Mouse (Mus musculus) retina, adult 2 months (tissue): Measurements from ENCODE around the gene Mthfr.

Experiments used
- DNase-seq: peaks from one replicate; pipeline ENCODE4 v3.0.0-alpha.2; 2012; ENCODE audit warnings: low read depth, low spot score

Mthfr gene

GRCm38 (mm10) chr4:148038600-148039253, at the start of gene Mthfr, which contains the start of gene Clcn6:
TSS of gene Mthfr (plus strand) at chr4:148039077.
TSS of gene Clcn6 (minus strand) at chr4:148038821.
- peak; percentile 96 for DNase-seq

- DNase-seq: no peak
These were observed 45.2 kb upstream of the Mthfr start for GRCm38 (mm10) chr4:147993571-147994095.

- DNase-seq: no peak
These were observed 43.6 kb upstream of the Mthfr start for GRCm38 (mm10) chr4:147995311-147995710.

GRCm38 (mm10) chr4:148000202-148000772, 38.6 kb upstream of the Mthfr start, which contains the start of gene Nppa:
TSS of gene Nppa (plus strand) at chr4:148000722.
- no peak for DNase-seq

GRCm38 (mm10) chr4:148001013-148001789, 37.7 kb upstream of the Mthfr start:
- DNase-seq: no peak

GRCm38 (mm10) chr4:148001866-148002265, 37.0 kb upstream of the Mthfr start:
- no peak for DNase-seq

- no peak for DNase-seq
These were observed 34.5 kb upstream of the Mthfr start for GRCm38 (mm10) chr4:148004361-148004760.

- peak; percentile 11 for DNase-seq
These were observed 30.5 kb upstream of the Mthfr start for GRCm38 (mm10) chr4:148008412-148008811.

- DNase-seq: no peak
These were observed 29.2 kb upstream of the Mthfr start for GRCm38 (mm10) chr4:148009641-148010040.

- DNase-seq: no peak
These were observed 27.5 kb upstream of the Mthfr start for GRCm38 (mm10) chr4:148011332-148011731.

GRCm38 (mm10) chr4:148012216-148012615, 26.7 kb upstream of the Mthfr start:
- DNase-seq: no peak

GRCm38 (mm10) chr4:148015418-148015817, 23.5 kb upstream of the Mthfr start:
- DNase-seq: no peak

- no peak for DNase-seq
These were observed 21.9 kb upstream of the Mthfr start for GRCm38 (mm10) chr4:148016981-148017380.

GRCm38 (mm10) chr4:148018410-148018809, 20.5 kb upstream of the Mthfr start:
- DNase-seq: no peak

GRCm38 (mm10) chr4:148024003-148024402, 14.9 kb upstream of the Mthfr start:
- DNase-seq: no peak

GRCm38 (mm10) chr4:148029297-148029696, 9.6 kb upstream of the Mthfr start:
- no peak for DNase-seq

- no peak for DNase-seq
These were observed 8.4 kb upstream of the Mthfr start for GRCm38 (mm10) chr4:148030506-148030905.

- no peak for DNase-seq
These were observed 4.9 kb upstream of the Mthfr start for GRCm38 (mm10) chr4:148033858-148034410.

GRCm38 (mm10) chr4:148035440-148035839, 3.4 kb upstream of the Mthfr start:
- no peak for DNase-seq

- DNase-seq: no peak
These were observed 738 bp upstream of the Mthfr start for GRCm38 (mm10) chr4:148038079-148038599.

GRCm38 (mm10) chr4:148039254-148040028, 564 bp downstream of the Mthfr start:
- DNase-seq: no peak
